Mouse (Mus musculus): ENCODE results near the gene Abcg4.

DNA sequence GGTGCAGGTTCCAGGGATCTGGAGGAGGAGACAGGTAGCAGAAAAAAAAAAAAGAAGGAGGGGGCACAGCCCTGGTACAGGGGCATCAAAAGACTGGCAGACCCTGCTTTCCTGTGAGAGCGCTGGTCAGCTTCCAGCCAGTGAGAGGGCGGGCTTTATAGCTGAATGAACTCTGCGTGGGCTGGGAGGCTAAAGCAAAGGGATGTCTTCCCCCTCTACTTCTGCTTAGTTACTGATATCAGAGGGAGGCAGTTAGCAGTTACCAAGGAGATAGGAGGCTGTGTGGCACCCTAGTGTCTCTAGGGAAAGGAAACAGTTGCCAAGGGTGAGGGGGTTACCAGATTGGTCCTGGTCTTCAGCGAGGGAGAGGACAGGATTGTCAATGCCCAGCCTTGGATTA is 38.0 kb downstream of the Abcg4 start:
- TF ChIP-seq POLR2A (IDR thresholded peaks at IDR 0.05; ENCODE audit: borderline replicate concordance, extremely low read depth, low read depth, low read length) (no peak), CTCF (IDR thresholded peaks at IDR 0.05; ENCODE audit: insufficient read depth, low read length) (no peak)
